Mouse (Mus musculus) embryonic facial prominence, embryonic 14.5 days (tissue): ENCODE measurements around the gene Tctn1. TPM values are rescaled to one million over a fixed set of nuclear protein-coding genes. Genes with fewer than 3 reads are reported as not detected.

Experiments used
- ATAC-seq: fragments of 200-750 bp; cut with Nextera tagmentation; 2 replicates; pipeline ENCODE4 v1.8.0; 2017; ENCODE audit warnings: low read depth, moderate number of reproducible peaks, moderate TSS enrichment
- DNase-seq: peaks from one replicate; pipeline ENCODE4 v3.0.0-alpha.2; 2015; ENCODE audit warnings: low spot score
- H3K27ac ChIP-seq: fragments of 300-500 bp; sonication (generic); replicated peaks from 2 replicates; pipeline ENCODE4 v1.5.1; 2014; ENCODE audit warnings: low read depth, mild to moderate bottlenecking, low read length, moderate library complexity
- H3K27me3 ChIP-seq: fragments of 300-500 bp; sonication (generic); replicated peaks from 2 replicates; pipeline ENCODE4 v1.6.1; 2014; ENCODE audit warnings: low read length; ENCODE audit not compliant: control insufficient read depth, insufficient read depth
- H3K36me3 ChIP-seq: fragments of 300-500 bp; sonication (generic); 2 replicates; pipeline ENCODE4 v1.6.1; 2014; ENCODE audit warnings: low read length, mixed read lengths; ENCODE audit not compliant: control insufficient read depth, insufficient read depth
- H3K4me1 ChIP-seq: fragments of 300-500 bp; sonication (generic); 2 replicates; pipeline ENCODE4 v1.6.1; 2014; ENCODE audit warnings: antibody characterized with exemption, low read length; ENCODE audit not compliant: control insufficient read depth, insufficient read depth
- H3K4me2 ChIP-seq: fragments of 300-500 bp; sonication (generic); 2 replicates; pipeline ENCODE4 v1.6.1; 2014; ENCODE audit warnings: low read depth, mild to moderate bottlenecking, low read length, moderate library complexity, mixed read lengths
- H3K4me3 ChIP-seq: fragments of 300-500 bp; sonication (generic); 2 replicates; pipeline ENCODE4 v1.5.1; 2014; ENCODE audit warnings: low read depth, mild to moderate bottlenecking, low read length
- H3K9ac ChIP-seq: fragments of 300-500 bp; sonication (generic); 2 replicates; pipeline ENCODE4 v1.6.1; 2014; ENCODE audit warnings: low read depth, mild to moderate bottlenecking, low read length, moderate library complexity, mixed read lengths
- H3K9me3 ChIP-seq: fragments of 300-500 bp; sonication (generic); 2 replicates; pipeline ENCODE4 v1.6.1; 2016; ENCODE audit warnings: low read length; ENCODE audit not compliant: control insufficient read depth
- WGBS: fragments of 180-500 bp; shearing (Covaris S2); extraction: QIAGEN DNeasy Blood & Tissue Kit; methylation state at CpG from one replicate; pipeline ENCODE4 v1.1.7; 2014; 5-methylcytosine and 5-hydroxymethylcytosine counted together
- polyA plus RNA-seq: library from polyadenylated mRNA; unstranded; fragments of >200 nt; fragmentation: Nextera tagmentation; extraction: Ambion mirVana; gene quantifications from 2 replicates; pipeline ENCODE4 v1.2.1, GENCODE M21; 2014

The Tctn1 gene
- polyA plus RNA-seq, 1 experiment from 2014 or later, result 5.1 TPM

- ATAC-seq (no peak), DNase-seq (peak; percentile 58)
- Histone ChIP-seq H3K4me3 (no peak overlapping the region), H3K9ac (no peak overlapping the region), H3K36me3 (peaks cover 9% of the 10 kb centered on the region; the same call in 1 of the 2 replicates), H3K9me3 (no peaks in the 10 kb centered on the region), H3K27me3 (no peaks in the 10 kb centered on the region), H3K4me2 (no peak overlapping the region), H3K27ac (peak overlapping the region; percentile 66), H3K4me1 (peaks cover 37% of the 10 kb centered on the region)
- 51% methylated on average over 7 of the region's 7 CpGs for WGBS
These were observed 39.7 kb upstream of the Tctn1 start for GRCm38 (mm10) chr5:122303937-122304336.

GRCm38 (mm10) chr5:122302810-122303745, 38.8 kb upstream of the Tctn1 start:
- no peak for DNase-seq
- Histone ChIP-seq H3K27me3 (no peaks in the 10 kb centered on the region), H3K9ac (0 out of 2 replicates have a peak overlapping the region, but pooled peaks have one; percentile 11), H3K9me3 (no peaks in the 10 kb centered on the region), H3K4me1 (peaks cover 37% of the 10 kb centered on the region), H3K36me3 (0 out of 2 replicates have a peak, but pooled peaks cover 1% of the 10 kb centered on the region), H3K4me2 (no peak overlapping the region), H3K27ac (peak overlapping the region; percentile 66), H3K4me3 (no peak overlapping the region)
- ATAC-seq, result peak; percentile 55; the same call in 1 of the 2 replicates
- 51% methylated on average over 17 of the region's 17 CpGs for WGBS

GRCm38 (mm10) chr5:122300071-122300518, 35.8 kb upstream of the Tctn1 start:
- DNase-seq, result no peak
- Histone ChIP-seq H3K9me3 (no peaks in the 10 kb centered on the region), H3K27me3 (no peaks in the 10 kb centered on the region), H3K4me2 (no peak overlapping the region), H3K4me3 (no peak overlapping the region), H3K36me3 (no peaks in the 10 kb centered on the region), H3K9ac (no peak overlapping the region), H3K27ac (no peak overlapping the region), H3K4me1 (peaks cover 37% of the 10 kb centered on the region)
- WGBS, result 71% methylated on average over 6 of the region's 6 CpGs
- no peak for ATAC-seq

GRCm38 (mm10) chr5:122295113-122295935, 31.1 kb upstream of the Tctn1 start:
- Histone ChIP-seq H3K36me3 (no peaks in the 10 kb centered on the region), H3K9ac (no peak overlapping the region), H3K27ac (no peak overlapping the region), H3K27me3 (no peaks in the 10 kb centered on the region), H3K9me3 (no peaks in the 10 kb centered on the region), H3K4me3 (no peak overlapping the region), H3K4me2 (no peak overlapping the region), H3K4me1 (0 out of 2 replicates have a peak, but pooled peaks cover 6% of the 10 kb centered on the region)
- DNase-seq (no peak), ATAC-seq (no peak)
- WGBS, result 71% methylated on average over 14 of the region's 14 CpGs

GRCm38 (mm10) chr5:122294219-122294735, 30.0 kb upstream of the Tctn1 start:
- 94% methylated on average over 3 of the region's 3 CpGs for WGBS
- H3K4me3 ChIP-seq, result no peak overlapping the region
- no peak overlapping the region for H3K4me2 ChIP-seq
- H3K27ac ChIP-seq, result no peak overlapping the region
- no peaks in the 10 kb centered on the region for H3K4me1 ChIP-seq
- no peak for DNase-seq
- H3K9me3 ChIP-seq, result 0 out of 2 replicates have a peak, but pooled peaks cover 4% of the 10 kb centered on the region
- no peaks in the 10 kb centered on the region for H3K27me3 ChIP-seq
- H3K36me3 ChIP-seq, result 0 out of 2 replicates have a peak, but pooled peaks cover 4% of the 10 kb centered on the region
- no peak overlapping the region for H3K9ac ChIP-seq
- ATAC-seq, result no peak

GRCm38 (mm10) chr5:122293131-122293530, 28.9 kb upstream of the Tctn1 start:
- 0 out of 2 replicates have a peak, but pooled peaks cover 6% of the 10 kb centered on the region for H3K36me3 ChIP-seq
- no peak for ATAC-seq
- no peak overlapping the region for H3K9ac ChIP-seq
- WGBS, result 76% methylated on average over 6 of the region's 6 CpGs
- no peaks in the 10 kb centered on the region for H3K27me3 ChIP-seq
- DNase-seq, result no peak
- no peak overlapping the region for H3K4me3 ChIP-seq
- H3K4me1 ChIP-seq, result no peaks in the 10 kb centered on the region
- 0 out of 2 replicates have a peak, but pooled peaks cover 4% of the 10 kb centered on the region for H3K9me3 ChIP-seq
- no peak overlapping the region for H3K4me2 ChIP-seq
- H3K27ac ChIP-seq, result no peak overlapping the region

GRCm38 (mm10) chr5:122291553-122292339, 27.5 kb upstream of the Tctn1 start:
- ATAC-seq (no peak), DNase-seq (no peak)
- H3K9me3 ChIP-seq, result 0 out of 2 replicates have a peak, but pooled peaks cover 4% of the 10 kb centered on the region
- H3K4me2 ChIP-seq, result no peak overlapping the region
- no peak overlapping the region for H3K27ac ChIP-seq
- no peaks in the 10 kb centered on the region for H3K4me1 ChIP-seq
- H3K9ac ChIP-seq, result no peak overlapping the region
- H3K36me3 ChIP-seq, result 0 out of 2 replicates have a peak, but pooled peaks cover 14% of the 10 kb centered on the region
- no peak overlapping the region for H3K4me3 ChIP-seq
- WGBS, result 71% methylated on average over 17 of the region's 17 CpGs
- no peaks in the 10 kb centered on the region for H3K27me3 ChIP-seq
